Mouse (Mus musculus) spleen, postnatal 14 days (tissue): ENCODE measurements around the gene Ankrd49.

Source experiments
- DNase-seq, 2 experiments: peaks; one replicate each; pipeline ENCODE4 v3.0.0; 2021 to 2022; ENCODE audit warnings: low spot score in 2 of 2

Ankrd49 gene

DNA sequence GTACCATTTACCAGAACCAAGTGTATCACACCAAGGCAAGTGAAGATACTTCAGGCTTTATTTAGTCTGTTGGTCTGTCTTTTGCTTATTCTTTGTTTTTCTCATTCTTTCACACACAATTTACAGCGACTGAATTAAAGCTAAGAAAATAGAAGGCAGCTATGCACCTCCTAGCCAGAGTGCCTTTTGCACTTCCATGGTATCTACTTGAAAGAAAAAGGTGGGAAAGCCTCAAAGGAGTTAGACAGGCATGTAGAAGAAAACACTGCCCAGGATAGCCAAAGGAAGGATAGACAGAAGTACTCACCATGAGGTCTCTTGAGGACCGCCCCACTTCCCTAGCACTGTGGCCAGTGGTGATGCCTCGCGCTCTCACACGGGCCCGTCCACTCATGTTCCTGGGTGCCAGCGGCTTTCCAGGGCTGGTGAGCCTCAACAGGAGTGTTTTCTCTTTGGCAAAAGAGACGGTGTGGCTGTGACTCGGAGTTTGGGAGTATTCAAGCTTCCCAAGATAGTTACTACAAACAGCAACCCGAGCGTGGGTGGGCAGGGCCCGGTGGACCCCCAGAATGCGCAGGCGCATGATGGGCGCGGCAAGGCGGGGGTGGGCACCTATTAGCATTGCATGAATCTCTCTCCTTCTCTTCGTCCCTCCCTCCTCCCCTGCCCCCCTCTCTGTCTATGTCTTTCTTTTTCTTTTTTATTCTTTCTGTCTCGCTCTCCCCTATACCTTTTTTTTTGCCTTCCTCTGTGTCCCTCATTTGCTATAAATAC is 44.3 kb downstream of the Ankrd49 start, which contains the start of gene Piwil4:
Gene Piwil4 (minus strand): TSS at position 583 of the 774 bp plus-strand sequence.
- no peak for DNase-seq

DNA sequence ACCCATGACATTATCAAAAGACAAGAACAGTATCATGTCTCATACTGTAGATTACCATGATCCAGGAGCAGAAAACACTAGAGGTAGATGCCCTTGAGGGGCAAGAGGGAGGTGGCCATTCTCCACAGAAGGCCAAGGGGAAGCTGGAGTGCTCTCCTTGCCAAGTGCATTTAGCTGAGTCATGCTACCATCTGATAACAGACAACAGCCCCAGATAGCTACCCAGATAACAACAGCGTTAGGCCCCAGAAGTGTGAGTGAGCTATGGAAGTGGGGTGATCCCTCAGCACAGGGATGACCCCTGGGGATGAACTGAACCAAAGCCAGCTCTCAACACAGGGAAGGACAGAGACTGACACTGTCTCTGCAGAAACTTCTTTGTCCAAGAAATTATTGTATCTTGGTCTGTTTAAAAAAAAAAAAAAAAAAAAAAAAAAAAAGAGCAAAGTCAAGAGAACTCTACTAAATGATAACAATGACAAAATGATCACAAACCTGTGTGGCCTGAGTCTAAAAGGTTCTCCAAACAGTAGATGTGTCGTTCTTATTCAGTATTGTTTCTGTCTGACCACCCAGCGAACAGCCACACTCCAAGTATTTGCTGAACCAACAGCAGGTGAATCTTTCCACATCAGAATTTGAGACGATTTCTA is 45.0 kb downstream of the Ankrd49 start:
- no peak for DNase-seq

DNA sequence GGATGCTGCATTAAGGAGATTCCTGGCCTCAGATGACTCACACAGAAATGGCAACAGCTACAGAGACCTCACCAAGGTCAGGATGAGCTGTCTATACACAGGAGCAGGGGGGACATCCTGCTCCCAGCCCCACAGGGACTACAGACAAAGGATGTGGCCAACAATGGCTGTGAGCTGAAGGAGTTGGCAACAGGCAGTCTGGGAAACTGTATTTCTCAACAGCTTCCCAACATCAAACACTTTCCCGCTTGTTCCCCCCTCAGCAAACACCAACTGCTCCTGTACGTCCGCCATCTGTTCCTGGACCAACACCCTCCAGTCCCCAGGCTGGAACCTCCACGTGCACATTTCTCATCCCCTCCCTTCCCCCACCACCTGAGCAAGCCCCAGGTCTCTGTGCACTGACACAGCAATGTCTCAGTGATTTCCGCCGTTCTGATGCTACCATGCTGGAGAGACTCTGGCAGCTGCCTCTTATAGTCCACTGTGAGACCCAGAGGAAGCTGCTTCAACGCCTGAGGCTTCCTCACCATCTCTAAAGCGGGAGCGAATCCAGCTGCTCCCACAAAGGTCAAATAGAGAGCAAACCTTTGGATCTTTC is 53.6 kb downstream of the Ankrd49 start:
- DNase-seq: no peak
